Mouse (Mus musculus): ENCODE data around the gene Elf1.

GRCm38 (mm10) chr14:79516751-79517150 is 35.8 kb downstream of the Elf1 start:
- TF ChIP-seq EP300 (IDR thresholded peaks at IDR 0.05; ENCODE audit: low read depth in 1 of 2, low read length in 2 of 2) (no peak), MAX (IDR thresholded peaks at IDR 0.05; ENCODE audit: low read length) (no peak), CTCF (IDR thresholded peaks at IDR 0.05 in 2 of 3, conservative IDR thresholded peaks at IDR 0.05 in 1 of 3; ENCODE audit: control insufficient read depth in 1 of 3, insufficient read depth in 1 of 3, low read depth in 2 of 3, low read length in 3 of 3, poor library complexity in 1 of 3, severe bottlenecking in 1 of 3) (no peak), POLR2AphosphoS2 (IDR thresholded peaks at IDR 0.05; ENCODE audit: low read length) (no peak), USF1 (IDR thresholded peaks at IDR 0.05; ENCODE audit: low read depth, low read length) (no peak), POLR2A (IDR thresholded peaks at IDR 0.05; ENCODE audit: control insufficient read depth in 1 of 2, insufficient read depth in 1 of 2, low read depth in 1 of 2, low read length in 2 of 2, poor library complexity in 1 of 2) (no peak), RCOR1 (IDR thresholded peaks at IDR 0.05; ENCODE audit: low read depth, low read length) (no peak)

Data from MEL (cell line).